Mouse (Mus musculus): ENCODE measurements around the gene Il27ra.
"Not testable (repeated sequence)": the region's sequence is repeated elsewhere in the genome, so short reads cannot be mapped to it uniquely, and the experiment has no call there.

The Il27ra gene

GRCm38 (mm10) chr8:83996567-83997505, 45.6 kb downstream of the Il27ra start:
- peak; percentile 95 for DNase-seq (ENCODE audit: low read depth)

GRCm38 (mm10) chr8:83995973-83996372, 46.4 kb downstream of the Il27ra start:
- no peak for DNase-seq (ENCODE audit: low read depth)

GRCm38 (mm10) chr8:83994030-83994429, 48.4 kb downstream of the Il27ra start:
- no peak for DNase-seq (ENCODE audit: low read depth)

- no peak for DNase-seq (ENCODE audit: low read depth)
Measured at GRCm38 (mm10) chr8:83992488-83992887, 49.9 kb downstream of the Il27ra start.

GRCm38 (mm10) chr8:83990170-83990569, 52.2 kb downstream of the Il27ra start:
- DNase-seq (ENCODE audit: low read depth), result no peak

GRCm38 (mm10) chr8:83989243-83989642, 53.1 kb downstream of the Il27ra start:
- no peak for DNase-seq (ENCODE audit: low read depth)

GRCm38 (mm10) chr8:83983222-83983621, 59.2 kb downstream of the Il27ra start:
- DNase-seq (ENCODE audit: low read depth), result not testable (repeated sequence)

- no peak for DNase-seq (ENCODE audit: low read depth)
Measured at GRCm38 (mm10) chr8:83982449-83982848, 59.9 kb downstream of the Il27ra start.

- no peak for DNase-seq (ENCODE audit: low read depth)
Measured at GRCm38 (mm10) chr8:83981533-83981932, 60.9 kb downstream of the Il27ra start.

GRCm38 (mm10) chr8:83980845-83981244, 61.5 kb downstream of the Il27ra start:
- no peak for DNase-seq (ENCODE audit: low read depth)
